Mouse (Mus musculus) stomach, embryonic 14.5 days (tissue): ENCODE results near the gene Zfhx3. TPM values are rescaled to one million over a fixed set of nuclear protein-coding genes. Genes with fewer than 3 reads are reported as not detected.

ENCODE experiments used
- ATAC-seq: fragments of 200-750 bp; cut with Nextera tagmentation; 2 replicates; pipeline ENCODE4 v1.8.0; 2017; ENCODE audit warnings: low read depth, moderate TSS enrichment; ENCODE audit not compliant: insufficient number of reproducible peaks, insufficient read depth, low FRiP score
- H3K27ac ChIP-seq: fragments of 300-500 bp; sonication (generic); 2 replicates; pipeline ENCODE4 v1.5.1; 2014; ENCODE audit warnings: mild to moderate bottlenecking, low read length, moderate library complexity, mixed read lengths
- H3K27me3 ChIP-seq: fragments of 300-500 bp; sonication (generic); 2 replicates; pipeline ENCODE4 v1.6.1; 2014; ENCODE audit warnings: low read length, control low read depth, mixed read lengths; ENCODE audit not compliant: control insufficient read depth, insufficient read depth
- H3K36me3 ChIP-seq: fragments of 300-500 bp; sonication (generic); 2 replicates; pipeline ENCODE4 v1.6.1; 2014; ENCODE audit warnings: mild to moderate bottlenecking, control low read depth, low read length, moderate library complexity, mixed read lengths; ENCODE audit not compliant: control insufficient read depth, insufficient read depth
- H3K4me1 ChIP-seq: fragments of 300-500 bp; sonication (generic); 2 replicates; pipeline ENCODE4 v1.6.1; 2014; ENCODE audit warnings: low read length, control low read depth, mixed read lengths; ENCODE audit not compliant: control insufficient read depth, insufficient read depth
- H3K4me2 ChIP-seq: fragments of 300-500 bp; sonication (generic); replicated peaks from 2 replicates; pipeline ENCODE4 v1.6.1; 2014; ENCODE audit warnings: low read depth, low read length, control low read depth
- H3K4me3 ChIP-seq: fragments of 300-500 bp; sonication (generic); 2 replicates; pipeline ENCODE4 v1.5.1; 2014; ENCODE audit warnings: low read depth, low read length, control low read depth
- H3K9ac ChIP-seq: fragments of 300-500 bp; sonication (generic); replicated peaks from 2 replicates; pipeline ENCODE4 v1.6.1; 2014; ENCODE audit warnings: low read depth, mild to moderate bottlenecking, control low read depth, low read length, moderate library complexity, mixed read lengths
- H3K9me3 ChIP-seq: fragments of 300-500 bp; sonication (generic); 2 replicates; pipeline ENCODE4 v1.6.1; 2016; ENCODE audit warnings: low read depth, low read length, control low read depth; ENCODE audit not compliant: control insufficient read depth
- WGBS: fragments of 180-500 bp; shearing (Covaris S2); extraction: QIAGEN DNeasy Blood & Tissue Kit; methylation state at CpG from one replicate; pipeline ENCODE4 v1.1.7; 2014; 5-methylcytosine and 5-hydroxymethylcytosine counted together
- polyA plus RNA-seq: library from polyadenylated mRNA; unstranded; fragments of >200 nt; fragmentation: Nextera tagmentation; extraction: Ambion mirVana; gene quantifications from 2 replicates; pipeline ENCODE4 v1.2.1, GENCODE M21; 2014

Gene Zfhx3
- polyA plus RNA-seq, 1 experiment from 2014 or later, result 25.4 TPM

- Histone ChIP-seq H3K27ac (no peak overlapping the region), H3K4me2 (no peak overlapping the region), H3K4me1 (peaks cover 10% of the 10 kb centered on the region; the same call in 1 of the 2 replicates), H3K9me3 (no peaks in the 10 kb centered on the region), H3K36me3 (no peaks in the 10 kb centered on the region), H3K9ac (no peak overlapping the region), H3K4me3 (no peak overlapping the region), H3K27me3 (no peaks in the 10 kb centered on the region)
- ATAC-seq, result no peak
- WGBS, result 81% methylated on average over 12 of the region's 12 CpGs
These were observed 835.6 kb downstream of the Zfhx3 start for GRCm38 (mm10) chr8:108778063-108778462.

DNA sequence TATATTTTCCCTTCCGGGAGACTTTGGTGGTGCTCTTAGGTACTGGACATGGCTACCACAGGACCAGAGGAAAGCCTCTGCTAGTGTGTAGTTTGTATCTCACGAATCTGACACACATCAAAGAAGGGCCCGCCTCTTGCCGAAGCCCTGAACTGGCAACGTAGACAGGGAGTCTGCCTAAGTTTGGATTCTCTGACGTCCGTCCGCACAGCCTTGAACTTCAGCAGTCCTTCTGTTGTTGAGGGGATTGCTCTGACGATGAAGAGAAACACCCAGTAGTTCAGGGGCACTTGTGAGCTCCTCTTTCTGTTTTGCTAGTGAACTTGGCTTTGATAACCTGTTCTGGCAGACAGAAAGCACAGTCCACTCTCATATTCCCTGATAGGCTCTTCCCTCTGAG, 836.1 kb downstream of the Zfhx3 start:
- Histone ChIP-seq H3K27me3 (no peaks in the 10 kb centered on the region), H3K9ac (no peak overlapping the region), H3K27ac (no peak overlapping the region), H3K4me3 (no peak overlapping the region), H3K36me3 (no peaks in the 10 kb centered on the region), H3K4me2 (no peak overlapping the region), H3K4me1 (peaks cover 10% of the 10 kb centered on the region; the same call in 1 of the 2 replicates), H3K9me3 (no peaks in the 10 kb centered on the region)
- WGBS, result 76% methylated on average over 9 of the region's 9 CpGs
- no peak for ATAC-seq

DNA sequence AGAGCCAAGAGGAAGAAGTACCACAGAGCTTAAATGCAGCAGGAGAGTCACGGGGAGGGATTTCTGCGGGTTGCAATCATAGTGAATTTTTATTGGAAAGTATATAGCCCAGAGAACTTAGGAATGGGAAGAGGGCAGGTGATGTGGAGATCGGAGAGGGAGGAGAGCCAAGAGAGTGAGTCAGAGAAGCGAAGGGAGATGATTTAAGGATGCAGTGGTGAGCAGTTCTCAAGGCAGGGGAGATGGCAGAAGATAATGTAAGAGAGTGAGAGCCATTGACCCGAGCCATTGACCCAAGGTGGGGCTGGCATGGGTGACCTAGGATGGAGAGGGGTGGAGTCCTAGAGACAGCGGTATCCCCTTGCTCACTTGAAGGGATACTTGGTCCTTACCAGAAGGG, 838.3 kb downstream of the Zfhx3 start:
- H3K4me1 ChIP-seq, result peaks cover 7% of the 10 kb centered on the region; the same call in 1 of the 2 replicates
- H3K27ac ChIP-seq, result no peak overlapping the region
- no peaks in the 10 kb centered on the region for H3K9me3 ChIP-seq
- no peak overlapping the region for H3K4me3 ChIP-seq
- no peak overlapping the region for H3K4me2 ChIP-seq
- no peak for ATAC-seq
- H3K9ac ChIP-seq, result no peak overlapping the region
- 79% methylated on average over 6 of the region's 6 CpGs for WGBS
- no peaks in the 10 kb centered on the region for H3K27me3 ChIP-seq
- H3K36me3 ChIP-seq, result no peaks in the 10 kb centered on the region

DNA sequence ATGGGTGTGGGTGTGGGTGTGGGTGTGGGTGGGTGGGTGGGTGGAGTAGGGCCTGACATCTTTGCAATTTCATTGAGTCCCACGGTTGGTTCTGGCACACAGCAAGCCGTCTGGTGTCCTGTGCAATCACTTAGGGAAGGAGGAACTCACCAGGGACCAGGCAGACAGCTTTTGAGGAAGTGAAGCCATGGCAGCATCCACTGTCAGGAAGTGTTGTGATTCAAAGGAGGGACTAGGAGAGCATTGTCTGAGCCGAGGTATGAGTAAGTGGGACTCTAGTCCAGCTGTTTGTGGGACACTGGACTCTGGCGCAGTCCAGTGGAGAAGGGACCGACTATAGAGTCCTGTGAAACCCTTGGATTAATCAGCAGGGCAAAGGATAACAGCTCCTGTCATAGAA, 838.7 kb downstream of the Zfhx3 start:
- no peak overlapping the region for H3K4me3 ChIP-seq
- no peaks in the 10 kb centered on the region for H3K36me3 ChIP-seq
- no peaks in the 10 kb centered on the region for H3K9me3 ChIP-seq
- ATAC-seq, result no peak
- H3K27me3 ChIP-seq, result no peaks in the 10 kb centered on the region
- WGBS, result 74% methylated on average over 5 of the region's 5 CpGs
- no peak overlapping the region for H3K4me2 ChIP-seq
- H3K9ac ChIP-seq, result no peak overlapping the region
- H3K27ac ChIP-seq, result no peak overlapping the region
- peaks cover 7% of the 10 kb centered on the region; the same call in 1 of the 2 replicates for H3K4me1 ChIP-seq

GRCm38 (mm10) chr8:108783155-108783554, 840.7 kb downstream of the Zfhx3 start:
- Histone ChIP-seq H3K4me1 (peaks cover under 1% of the 10 kb centered on the region; the same call in 1 of the 2 replicates), H3K9ac (no peak overlapping the region), H3K27me3 (no peaks in the 10 kb centered on the region), H3K36me3 (no peaks in the 10 kb centered on the region), H3K27ac (no peak overlapping the region), H3K9me3 (no peaks in the 10 kb centered on the region), H3K4me3 (no peak overlapping the region), H3K4me2 (no peak overlapping the region)
- ATAC-seq, result no peak
- 59% methylated on average over 10 of the region's 10 CpGs for WGBS

DNA sequence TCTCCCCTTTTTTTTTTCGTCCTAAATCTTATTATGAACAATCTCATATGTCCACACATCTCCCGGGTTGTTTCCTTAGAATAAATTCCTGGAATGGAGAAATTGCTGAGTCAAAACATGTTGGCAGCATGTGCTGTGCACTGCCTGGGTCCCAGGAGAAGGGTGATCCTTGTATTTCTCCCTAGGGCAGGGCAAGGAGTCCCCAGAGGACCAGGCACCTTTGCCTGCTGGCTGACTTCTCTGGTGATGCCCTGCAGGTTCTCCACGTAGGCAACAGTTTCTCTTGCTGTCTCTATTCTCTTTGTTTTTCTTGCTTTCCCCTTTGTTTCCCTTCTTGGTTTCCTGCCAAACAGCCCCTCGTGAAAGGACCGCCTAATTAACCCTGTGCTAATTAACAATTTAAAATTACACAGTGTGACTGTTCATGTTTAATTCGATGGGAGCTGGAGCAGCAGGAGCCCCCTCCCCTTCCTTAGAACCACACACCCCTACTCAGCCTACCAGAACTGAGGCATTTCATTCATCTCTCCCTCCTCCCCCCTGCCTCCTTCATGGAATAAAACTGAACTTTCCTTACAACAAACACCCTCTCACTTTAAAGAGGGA, 845.8 kb downstream of the Zfhx3 start:
- ATAC-seq, result no peak
- peaks cover 21% of the 10 kb centered on the region; the same call in 1 of the 2 replicates for H3K4me1 ChIP-seq

DNA sequence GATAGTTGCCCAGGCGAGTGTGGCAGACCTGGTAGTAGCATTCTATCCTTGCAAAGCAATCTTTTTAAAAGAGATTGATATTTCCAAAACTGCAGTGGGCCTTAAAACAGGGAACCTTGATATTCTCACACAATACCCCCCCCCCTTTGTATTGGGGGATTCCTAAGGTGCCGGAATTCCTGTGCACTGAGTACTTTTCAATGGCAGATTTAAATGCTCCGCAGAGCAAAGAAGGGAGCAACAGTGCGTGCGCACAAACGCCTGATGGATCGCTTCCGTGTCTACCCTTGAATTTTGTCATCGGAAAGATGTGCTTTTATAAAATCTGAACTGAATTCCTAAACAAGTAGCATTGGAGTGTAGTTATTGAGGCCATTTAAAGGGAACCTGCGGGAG, 846.3 kb downstream of the Zfhx3 start:
- Histone ChIP-seq H3K9ac (no peak overlapping the region), H3K4me3 (no peak overlapping the region), H3K27me3 (no peaks in the 10 kb centered on the region), H3K4me1 (peaks cover 21% of the 10 kb centered on the region; the same call in 1 of the 2 replicates), H3K36me3 (peaks cover 17% of the 10 kb centered on the region), H3K27ac (peak overlapping the region; percentile 15; the same call in 1 of the 2 replicates), H3K4me2 (no peak overlapping the region), H3K9me3 (peaks cover 15% of the 10 kb centered on the region)
- no peak for ATAC-seq
- WGBS, result 53% methylated on average over 10 of the region's 10 CpGs

More for the DNA sequence above, 845.8 kb downstream of the Zfhx3 start:
- H3K36me3 ChIP-seq, result peaks cover 13% of the 10 kb centered on the region
- H3K9me3 ChIP-seq, result peaks cover 12% of the 10 kb centered on the region
- H3K9ac ChIP-seq, result no peak overlapping the region
- H3K27ac ChIP-seq, result no peak overlapping the region; the same call in 1 of the 2 replicates
- no peak overlapping the region for H3K4me2 ChIP-seq
- H3K4me3 ChIP-seq, result no peak overlapping the region
- no peaks in the 10 kb centered on the region for H3K27me3 ChIP-seq
- 36% methylated on average over 6 of the region's 6 CpGs for WGBS

DNA sequence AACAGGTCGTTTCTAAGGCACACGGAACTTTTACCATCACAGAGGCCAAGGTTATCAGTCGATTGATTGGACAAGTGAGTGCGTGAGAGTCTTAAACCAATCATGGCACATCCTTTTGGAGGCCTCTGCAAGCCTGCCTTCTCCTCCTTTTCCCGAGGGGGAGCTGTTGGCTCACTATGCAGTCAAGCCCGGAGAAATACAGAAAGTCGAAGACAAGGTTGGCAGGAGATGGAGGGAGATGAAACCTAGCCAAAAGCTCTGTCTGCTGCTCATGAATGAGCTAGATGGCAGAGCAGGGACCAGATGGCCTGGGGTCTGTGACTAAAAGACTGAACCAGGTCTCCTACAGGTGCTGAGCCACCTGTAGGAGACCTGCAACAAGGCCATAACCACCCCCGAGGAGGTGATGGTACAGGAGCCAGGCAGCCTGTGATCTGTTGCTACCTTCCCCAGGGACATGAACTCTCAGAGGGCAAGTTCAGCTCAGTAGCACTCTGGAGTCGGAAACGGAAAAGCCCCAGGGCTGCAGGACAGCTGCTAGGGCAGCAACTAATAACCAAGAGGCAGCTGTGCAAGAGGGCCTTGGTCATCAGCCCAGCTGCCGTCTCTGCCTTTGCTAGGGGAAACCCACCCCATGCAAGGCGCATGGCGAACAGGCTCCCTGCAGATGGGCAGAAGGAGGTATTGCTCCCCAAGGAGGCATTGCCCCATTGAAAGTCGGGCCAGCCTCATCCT, 848.3 kb downstream of the Zfhx3 start:
- Histone ChIP-seq H3K36me3 (peaks cover 28% of the 10 kb centered on the region), H3K9ac (no peak overlapping the region), H3K27me3 (no peaks in the 10 kb centered on the region), H3K27ac (no peak overlapping the region), H3K4me2 (no peak overlapping the region), H3K9me3 (peaks cover 24% of the 10 kb centered on the region), H3K4me1 (peaks cover 21% of the 10 kb centered on the region; the same call in 1 of the 2 replicates), H3K4me3 (no peak overlapping the region)
- WGBS, result 51% methylated on average over 14 of the region's 14 CpGs
- no peak for ATAC-seq
